Mouse (Mus musculus) forebrain, embryonic 11.5 days (tissue): Measurements from ENCODE around the gene Msmp. TPM values are rescaled to one million over a fixed set of nuclear protein-coding genes. Genes with fewer than 3 reads are reported as not detected.

Experiments
- ATAC-seq: fragments of 200-750 bp; cut with Nextera tagmentation; replicated peaks from 2 replicates; pipeline ENCODE4 v1.8.0; 2017; ENCODE audit warnings: moderate TSS enrichment; ENCODE audit not compliant: low FRiP score
- DNase-seq: peaks from one replicate; pipeline ENCODE4 v3.0.0-alpha.2; 2017; ENCODE audit warnings: low spot score
- H3K27ac ChIP-seq: fragments of 300-500 bp; sonication (generic); 2 replicates; pipeline ENCODE4 v1.5.1; 2014; ENCODE audit warnings: low read depth, low read length
- H3K27me3 ChIP-seq: fragments of 300-500 bp; sonication (generic); 2 replicates; pipeline ENCODE4 v1.6.1; 2014; ENCODE audit warnings: mild to moderate bottlenecking, low read length, mixed read lengths; ENCODE audit not compliant: control insufficient read depth, insufficient read depth
- H3K36me3 ChIP-seq: fragments of 300-500 bp; sonication (generic); 2 replicates; pipeline ENCODE4 v1.6.1; 2014; ENCODE audit warnings: mild to moderate bottlenecking, low read length, moderate library complexity, mixed read lengths; ENCODE audit not compliant: control insufficient read depth, insufficient read depth
- H3K4me1 ChIP-seq: fragments of 300-500 bp; sonication (generic); replicated peaks from 2 replicates; pipeline ENCODE4 v1.6.1; 2014; ENCODE audit warnings: low read length, mixed read lengths; ENCODE audit not compliant: control insufficient read depth, insufficient read depth
- H3K4me2 ChIP-seq: fragments of 300-500 bp; sonication (generic); 2 replicates; pipeline ENCODE4 v1.6.1; 2014; ENCODE audit warnings: low read depth, mild to moderate bottlenecking, low read length, moderate library complexity, mixed read lengths; ENCODE audit not compliant: severe bottlenecking
- H3K4me3 ChIP-seq: fragments of 300-500 bp; sonication (generic); 2 replicates; pipeline ENCODE4 v1.5.1; 2014; ENCODE audit warnings: low read depth, low read length
- H3K9ac ChIP-seq: fragments of 300-500 bp; sonication (generic); 2 replicates; pipeline ENCODE4 v1.6.1; 2014; ENCODE audit warnings: low read length
- H3K9me3 ChIP-seq: fragments of 300-500 bp; sonication (generic); 2 replicates; pipeline ENCODE4 v1.6.1; 2016; ENCODE audit warnings: low read length, mixed read lengths; ENCODE audit not compliant: control insufficient read depth
- WGBS: fragments of 180-500 bp; shearing (Covaris S2); extraction: QIAGEN DNeasy Blood & Tissue Kit; methylation state at CpG from one replicate; pipeline ENCODE4 v1.1.7; 2014; 5-methylcytosine and 5-hydroxymethylcytosine counted together
- polyA plus RNA-seq: library from polyadenylated mRNA; unstranded; fragments of >200 nt; fragmentation: Nextera tagmentation; extraction: Ambion mirVana; gene quantifications from 2 replicates; pipeline ENCODE4 v1.2.1, GENCODE M21; 2014

The Msmp gene
- 1.9 and 2.8 TPM in 2 replicates for polyA plus RNA-seq

- no peak for DNase-seq
- Histone ChIP-seq H3K4me1 (no peaks in the 10 kb centered on the region; the same call in 1 of the 2 replicates), H3K4me3 (no peak within 1 kb of the TSS), H3K4me2 (no peak within 1 kb of the TSS), H3K9ac (no peak within 1 kb of the TSS), H3K27ac (no peak within 1 kb of the TSS), H3K9me3 (no peaks in the 10 kb centered on the region), H3K27me3 (no peaks in the 10 kb centered on the region), H3K36me3 (peaks cover 7% of the 10 kb centered on the region)
- WGBS: 61% methylated on average over 12 of the region's 12 CpGs
- ATAC-seq: no peak
These were observed at the start of gene Msmp for GRCm38 (mm10) chr4:43584444-43585416. Gene Msmp, minus strand, starts transcription at chr4:43584494.

DNA sequence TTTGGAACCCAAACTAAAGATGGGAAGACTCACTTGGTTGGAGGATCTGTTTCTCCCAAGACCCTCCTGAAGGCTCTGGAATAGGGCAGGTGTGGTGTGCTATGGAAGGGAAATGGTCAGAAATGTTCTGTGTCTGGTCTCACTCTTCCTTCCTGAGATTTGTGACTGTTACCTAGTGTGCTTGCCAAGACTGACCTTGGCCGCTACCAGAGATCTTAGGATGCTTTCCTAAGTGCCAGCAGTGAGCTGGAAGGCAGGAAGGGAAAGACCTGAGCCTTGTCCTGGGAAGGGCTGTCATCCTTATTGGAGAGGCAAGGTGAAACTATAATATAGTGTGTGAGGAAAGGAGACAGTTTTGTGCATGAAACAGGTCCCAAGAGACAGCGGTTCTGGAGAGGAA, 49.4 kb upstream of the Msmp start:
- Histone ChIP-seq H3K4me3 (no peak overlapping the region), H3K36me3 (no peaks in the 10 kb centered on the region), H3K27ac (no peak overlapping the region), H3K27me3 (peaks cover 6% of the 10 kb centered on the region), H3K4me1 (peaks cover 10% of the 10 kb centered on the region), H3K4me2 (no peak overlapping the region), H3K9ac (no peak overlapping the region), H3K9me3 (no peaks in the 10 kb centered on the region)
- ATAC-seq (no peak), DNase-seq (peak; percentile 37)
- WGBS: 95% methylated on average over 2 of the region's 2 CpGs

DNA sequence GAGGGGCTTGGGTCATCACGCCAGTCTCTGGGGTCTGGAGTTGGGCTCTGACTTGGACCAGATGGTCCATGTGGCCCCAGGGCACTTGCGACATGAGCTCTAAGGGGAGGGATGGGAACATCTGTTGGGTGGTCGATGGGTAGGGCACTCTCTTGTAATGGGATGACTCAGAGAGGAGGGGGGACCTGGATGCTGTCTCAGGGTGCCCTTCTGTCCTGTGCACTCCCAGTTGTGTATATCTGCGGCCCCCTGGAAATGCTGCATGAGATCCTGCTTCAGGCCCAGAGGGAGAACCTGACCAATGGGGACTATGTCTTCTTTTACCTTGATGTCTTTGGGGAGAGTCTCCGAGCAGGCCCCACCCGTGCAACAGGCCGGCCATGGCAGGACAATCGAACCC, 49.0 kb upstream of the Msmp start:
- 81% methylated on average over 8 of the region's 8 CpGs for WGBS
- no peak overlapping the region for H3K27ac ChIP-seq
- H3K9me3 ChIP-seq: no peaks in the 10 kb centered on the region
- no peak overlapping the region for H3K4me3 ChIP-seq
- no peak for ATAC-seq
- H3K9ac ChIP-seq: no peak overlapping the region
- H3K36me3 ChIP-seq: no peaks in the 10 kb centered on the region
- peaks cover 6% of the 10 kb centered on the region for H3K27me3 ChIP-seq
- H3K4me2 ChIP-seq: peak overlapping the region; percentile 5; the same call in 1 of the 2 replicates
- peaks cover 10% of the 10 kb centered on the region for H3K4me1 ChIP-seq
- peak; percentile 55 for DNase-seq

GRCm38 (mm10) chr4:43631956-43632920, 47.9 kb upstream of the Msmp start:
- H3K4me3 ChIP-seq: peak overlapping the region; percentile 64
- ATAC-seq: 0 out of 2 replicates have a peak, but pooled peaks have one; percentile 17
- WGBS: 45% methylated on average over 42 of the region's 42 CpGs

DNA sequence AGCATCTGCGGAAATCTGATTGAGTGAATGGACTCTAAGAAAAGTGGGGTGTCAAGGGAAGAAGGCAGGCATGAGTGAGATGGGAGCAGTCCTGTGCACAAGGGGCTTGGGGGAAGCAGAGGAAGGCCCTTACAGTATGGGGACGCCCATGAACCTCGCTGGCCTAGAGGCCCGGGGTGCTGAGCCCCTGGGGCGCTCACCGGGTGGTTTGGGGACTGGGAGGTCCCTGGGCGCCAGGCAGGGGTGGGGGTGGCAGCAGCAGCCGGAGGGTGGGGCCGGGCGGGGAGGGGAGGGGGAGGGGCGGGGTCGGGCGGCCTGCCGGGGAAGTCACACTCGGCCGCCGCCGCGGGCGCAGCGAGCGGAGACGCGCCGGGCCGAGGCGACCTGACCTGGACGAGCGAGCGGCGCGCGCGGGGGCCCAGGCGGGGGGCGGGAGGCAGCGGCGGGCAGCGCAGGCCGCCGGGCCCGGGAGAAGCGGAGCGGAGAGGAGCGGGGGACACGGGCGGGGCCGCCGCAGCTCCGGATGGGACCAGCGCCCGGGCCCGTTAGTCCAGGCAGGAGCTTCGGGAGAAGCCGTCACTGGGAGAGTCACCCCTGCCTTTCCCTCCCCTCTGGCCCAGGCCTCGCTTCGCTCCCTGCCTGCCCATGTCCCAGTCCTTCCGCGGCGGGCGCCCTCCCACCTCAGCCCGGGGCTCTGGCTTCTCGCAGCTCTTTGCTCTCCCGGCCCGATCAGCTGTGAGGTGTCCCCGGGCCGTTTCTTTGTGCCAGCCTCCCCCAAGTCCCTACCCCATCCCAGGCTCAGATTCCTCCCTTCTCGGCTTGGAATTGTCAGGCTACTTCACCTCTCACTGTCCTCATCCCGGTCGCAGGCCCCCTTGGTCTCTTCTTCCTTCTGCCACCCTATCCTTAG, 47.0 kb upstream of the Msmp start, which contains the start of gene Npr2:
Npr2 (plus strand) TSS at position 890 of the 910 bp plus-strand sequence.
- WGBS: under 1% methylated on average over 58 of the region's 70 CpGs
- H3K27me3 ChIP-seq: peaks cover 6% of the 10 kb centered on the region

More at GRCm38 (mm10) chr4:43631956-43632920, 47.9 kb upstream of the Msmp start:
- Histone ChIP-seq H3K36me3 (no peaks in the 10 kb centered on the region), H3K27me3 (peaks cover 6% of the 10 kb centered on the region), H3K4me2 (peak overlapping the region; percentile 90), H3K4me1 (peaks cover 10% of the 10 kb centered on the region), H3K27ac (no peak overlapping the region), H3K9me3 (no peaks in the 10 kb centered on the region), H3K9ac (peak overlapping the region; percentile 90)
- DNase-seq: peak; percentile 61

GRCm38 (mm10) chr4:43630671-43631045, 46.4 kb upstream of the Msmp start:
- H3K4me1 ChIP-seq: peaks cover 10% of the 10 kb centered on the region
- no peaks in the 10 kb centered on the region for H3K36me3 ChIP-seq
- H3K4me3 ChIP-seq: peak overlapping the region; percentile 64
- 21% methylated on average over 5 of the region's 5 CpGs for WGBS
- peaks cover under 1% of the 10 kb centered on the region; the same call in 1 of the 2 replicates for H3K9me3 ChIP-seq
- H3K4me2 ChIP-seq: peak overlapping the region; percentile 90
- peaks cover 6% of the 10 kb centered on the region for H3K27me3 ChIP-seq
- peak overlapping the region; percentile 90; the same call in 1 of the 2 replicates for H3K9ac ChIP-seq
- H3K27ac ChIP-seq: peak overlapping the region; percentile 50; the same call in 1 of the 2 replicates
- peak; percentile 31; the same call in 1 of the 2 replicates for ATAC-seq
- peak; percentile 52 for DNase-seq

More for the DNA sequence above, 47.0 kb upstream of the Msmp start, which contains the start of gene Npr2:
- Histone ChIP-seq H3K4me1 (peaks cover 10% of the 10 kb centered on the region), H3K9ac (peak within 1 kb of the TSS; percentile 90), H3K27ac (peak within 1 kb of the TSS; percentile 50), H3K4me3 (peak within 1 kb of the TSS; percentile 64), H3K4me2 (peak within 1 kb of the TSS; percentile 90), H3K9me3 (no peaks in the 10 kb centered on the region), H3K36me3 (no peaks in the 10 kb centered on the region)
- ATAC-seq (peak; percentile 42; the same call in 1 of the 2 replicates), DNase-seq (peak; percentile 79)

- peak; percentile 58; the same call in 1 of the 2 replicates for ATAC-seq
These were observed 45.8 kb upstream of the Msmp start for GRCm38 (mm10) chr4:43630030-43630581.

More at GRCm38 (mm10) chr4:43630030-43630581, 45.8 kb upstream of the Msmp start:
- 3% methylated on average over 5 of the region's 5 CpGs for WGBS
- peak; percentile 81 for DNase-seq
- H3K9ac ChIP-seq: no peak overlapping the region
- peaks cover 6% of the 10 kb centered on the region for H3K27me3 ChIP-seq
- no peak overlapping the region for H3K4me3 ChIP-seq
- H3K36me3 ChIP-seq: no peaks in the 10 kb centered on the region
- peaks cover 6% of the 10 kb centered on the region for H3K9me3 ChIP-seq
- H3K27ac ChIP-seq: 0 out of 2 replicates have a peak overlapping the region, but pooled peaks have one; percentile 50
- peaks cover 10% of the 10 kb centered on the region for H3K4me1 ChIP-seq
- H3K4me2 ChIP-seq: peak overlapping the region; percentile 24; the same call in 1 of the 2 replicates
